Mouse (Mus musculus): ENCODE results near the gene Abca1.
A peak's percentile ranks its signal among the peaks of the same experiment; 100 is the strongest.

Abca1 gene

GRCm38 (mm10) chr4:53139495-53139894 lies 20.2 kb downstream of the Abca1 start:
- peak; percentile 56; the same call in 1 of the 2 replicates for TF ChIP-seq GATA4 (IDR thresholded peaks at IDR 0.05; ENCODE audit: insufficient replicate concordance, low read length)

- no peak for TF ChIP-seq GATA4 (IDR thresholded peaks at IDR 0.05; ENCODE audit: insufficient replicate concordance, low read length)
Measured at GRCm38 (mm10) chr4:53138974-53139373, 20.7 kb downstream of the Abca1 start.

- TF ChIP-seq GATA4 (IDR thresholded peaks at IDR 0.05; ENCODE audit: insufficient replicate concordance, low read length) = no peak
Measured at GRCm38 (mm10) chr4:53137087-53137486, 22.6 kb downstream of the Abca1 start.

- TF ChIP-seq GATA4 (IDR thresholded peaks at IDR 0.05; ENCODE audit: insufficient replicate concordance, low read length) = no peak
Measured at GRCm38 (mm10) chr4:53134816-53135215, 24.9 kb downstream of the Abca1 start.

GRCm38 (mm10) chr4:53133995-53134394 lies 25.7 kb downstream of the Abca1 start:
- TF ChIP-seq GATA4 (IDR thresholded peaks at IDR 0.05; ENCODE audit: insufficient replicate concordance, low read length) = no peak

- no peak for TF ChIP-seq GATA4 (IDR thresholded peaks at IDR 0.05; ENCODE audit: insufficient replicate concordance, low read length)
Measured at GRCm38 (mm10) chr4:53131538-53131937, 28.2 kb downstream of the Abca1 start.

- TF ChIP-seq GATA4 (IDR thresholded peaks at IDR 0.05; ENCODE audit: insufficient replicate concordance, low read length) = peak; percentile 93; the same call in 1 of the 2 replicates
Measured at GRCm38 (mm10) chr4:53130622-53131517, 28.8 kb downstream of the Abca1 start.

GRCm38 (mm10) chr4:53129716-53130301 lies 29.9 kb downstream of the Abca1 start:
- no peak for TF ChIP-seq GATA4 (IDR thresholded peaks at IDR 0.05; ENCODE audit: insufficient replicate concordance, low read length)

- no peak for TF ChIP-seq GATA4 (IDR thresholded peaks at IDR 0.05; ENCODE audit: insufficient replicate concordance, low read length)
Measured at GRCm38 (mm10) chr4:53127266-53127665, 32.4 kb downstream of the Abca1 start.

- TF ChIP-seq GATA4 (IDR thresholded peaks at IDR 0.05; ENCODE audit: insufficient replicate concordance, low read length) = no peak
Measured at GRCm38 (mm10) chr4:53126794-53127193, 32.9 kb downstream of the Abca1 start.

GRCm38 (mm10) chr4:53124837-53125490 lies 34.7 kb downstream of the Abca1 start:
- no peak for TF ChIP-seq GATA4 (IDR thresholded peaks at IDR 0.05; ENCODE audit: insufficient replicate concordance, low read length)

- TF ChIP-seq GATA4 (IDR thresholded peaks at IDR 0.05; ENCODE audit: insufficient replicate concordance, low read length) = no peak
Measured at GRCm38 (mm10) chr4:53122310-53122709, 37.4 kb downstream of the Abca1 start.

- TF ChIP-seq GATA4 (IDR thresholded peaks at IDR 0.05; ENCODE audit: insufficient replicate concordance, low read length) = no peak
Measured at GRCm38 (mm10) chr4:53121516-53122227, 38.0 kb downstream of the Abca1 start.

- no peak for TF ChIP-seq GATA4 (IDR thresholded peaks at IDR 0.05; ENCODE audit: insufficient replicate concordance, low read length)
Measured at GRCm38 (mm10) chr4:53121084-53121483, 38.6 kb downstream of the Abca1 start.

GRCm38 (mm10) chr4:53120038-53120685 lies 39.5 kb downstream of the Abca1 start:
- no peak for TF ChIP-seq GATA4 (IDR thresholded peaks at IDR 0.05; ENCODE audit: insufficient replicate concordance, low read length)

All from liver, adult (tissue).